7 mouse cellular contexts compared by ENCODE assay signal in the genomic region with DNA sequence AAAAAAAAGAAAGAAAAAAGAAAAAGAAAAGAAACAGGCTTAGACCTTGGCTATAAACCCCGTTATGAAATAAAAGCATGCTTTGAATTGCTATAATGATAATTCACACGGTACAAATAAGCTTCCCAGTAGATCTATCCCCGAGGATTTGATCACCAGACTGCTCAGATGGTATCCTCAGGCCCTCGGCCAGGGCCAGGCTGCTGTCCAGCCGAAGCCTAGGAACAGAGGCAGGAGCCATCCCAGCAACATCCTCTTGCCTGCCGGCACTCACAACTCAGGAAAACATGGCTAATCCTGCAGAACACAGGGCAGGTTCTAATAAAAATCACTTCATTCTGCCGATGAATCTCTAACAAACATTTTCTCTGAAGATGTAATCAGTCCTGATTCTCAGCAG.
"Had no signal": no experiment of that assay in that cellular context is flagged by ENCODE, and none has a peak within 500 bp of the region (broad histone marks: within the 10 kb centered on the region; RNA-seq: fewer than 3 reads in every experiment).

No protein-coding gene starts in this region.

- DNase-seq: lung, adult 2 months; lung, postnatal 14 days; lung, postnatal 36 days; right cerebral cortex, postnatal 14 days; thymus, adult 2 months; thymus, postnatal 25 days; thymus, postnatal 4 days had no signal
